Mouse (Mus musculus): ENCODE measurements around the gene Gm10160. TPM values are rescaled to one million over a fixed set of nuclear protein-coding genes. Genes with fewer than 3 reads are reported as not detected.

Gm10160 gene
- polyA plus RNA-seq (2012; fragmentation: generic; extraction: Trizol) = not detected

GRCm38 (mm10) chr7:81855694-81856093, at the start of gene Gm10160:
Gene Gm10160, minus strand, starts transcription at chr7:81855794.
- no peaks in the 10 kb centered on the region for H3K36me3 ChIP-seq (ENCODE audit: control insufficient read depth, insufficient read depth)
- H3K27me3 ChIP-seq (ENCODE audit: control insufficient read depth, insufficient read depth, insufficient read length) = peaks cover 15% of the 10 kb centered on the region
- TF ChIP-seq SRF (IDR thresholded peaks at IDR 0.05; ENCODE audit: control insufficient read depth, insufficient read length, low read depth) = no peak
- no peak for TF ChIP-seq MYOG (IDR thresholded peaks at IDR 0.05; ENCODE audit: control insufficient read depth in 1 of 3, insufficient read depth in 1 of 3, insufficient read length in 2 of 3, low read depth in 2 of 3)
- no peak for TF ChIP-seq MYOD1 (IDR thresholded peaks at IDR 0.05; ENCODE audit: control insufficient read depth in 1 of 3, insufficient read length in 2 of 3, low read depth in 2 of 3)
- no peak for TF ChIP-seq CEBPB (IDR thresholded peaks at IDR 0.05; ENCODE audit: insufficient read depth, poor library complexity, severe bottlenecking)
- TF ChIP-seq TCF3 (IDR thresholded peaks at IDR 0.05; ENCODE audit: insufficient read length, low read depth) = no peak
- no peak for TF ChIP-seq USF1 (IDR thresholded peaks at IDR 0.05; ENCODE audit: low read depth)
- no peak for TF ChIP-seq MAX (IDR thresholded peaks at IDR 0.05; ENCODE audit: low read depth)
- no peak for TF ChIP-seq POLR2A (IDR thresholded peaks at IDR 0.05; ENCODE audit: insufficient read length, low read depth)
- TF ChIP-seq POLR2AphosphoS2 (IDR thresholded peaks at IDR 0.05; ENCODE audit: insufficient read length, low read depth) = no peak
- no peak for TF ChIP-seq TCF12 (IDR thresholded peaks at IDR 0.05; ENCODE audit: insufficient read depth, poor library complexity, severe bottlenecking)
- no peak for TF ChIP-seq E2F4 (IDR thresholded peaks at IDR 0.05; ENCODE audit: insufficient read depth)
- no peak for TF ChIP-seq REST (IDR thresholded peaks at IDR 0.05; ENCODE audit: insufficient read depth, insufficient read length)
- no peak within 1 kb of the TSS for H3K4me3 ChIP-seq
- H3ac ChIP-seq (ENCODE audit: control insufficient read depth, insufficient read length) = no peak within 1 kb of the TSS
- H3K79me2 ChIP-seq (ENCODE audit: control insufficient read depth, insufficient read depth) = no peaks in the 10 kb centered on the region
- H3K4me2 ChIP-seq (ENCODE audit: low read depth) = peak within 1 kb of the TSS; percentile 62

GRCm38 (mm10) chr7:81904926-81905325, 49.3 kb upstream of the Gm10160 start:
- Histone ChIP-seq H3K4me2 (ENCODE audit: low read depth) (no peak overlapping the region), H3ac (ENCODE audit: control insufficient read depth, insufficient read length) (no peak overlapping the region), H3K79me2 (ENCODE audit: control insufficient read depth, insufficient read depth) (no peaks in the 10 kb centered on the region), H3K27me3 (ENCODE audit: control insufficient read depth, insufficient read depth, insufficient read length) (peaks cover 6% of the 10 kb centered on the region), H3K4me3 (no peak overlapping the region), H3K36me3 (ENCODE audit: control insufficient read depth, insufficient read depth) (no peaks in the 10 kb centered on the region)
- no peak for TF ChIP-seq SRF (IDR thresholded peaks at IDR 0.05; ENCODE audit: control insufficient read depth, insufficient read length, low read depth)
- no peak for TF ChIP-seq TCF12 (IDR thresholded peaks at IDR 0.05; ENCODE audit: insufficient read depth, poor library complexity, severe bottlenecking)
- no peak for TF ChIP-seq CEBPB (IDR thresholded peaks at IDR 0.05; ENCODE audit: insufficient read depth, poor library complexity, severe bottlenecking)
- no peak for TF ChIP-seq MYOD1 (IDR thresholded peaks at IDR 0.05; ENCODE audit: control insufficient read depth in 1 of 3, insufficient read length in 2 of 3, low read depth in 2 of 3)
- no peak for TF ChIP-seq USF1 (IDR thresholded peaks at IDR 0.05; ENCODE audit: low read depth)
- no peak for TF ChIP-seq MYOG (IDR thresholded peaks at IDR 0.05; ENCODE audit: control insufficient read depth in 1 of 3, insufficient read depth in 1 of 3, insufficient read length in 2 of 3, low read depth in 2 of 3)
- TF ChIP-seq MAX (IDR thresholded peaks at IDR 0.05; ENCODE audit: low read depth) = no peak

- peaks cover 6% of the 10 kb centered on the region for H3K27me3 ChIP-seq (ENCODE audit: control insufficient read depth, insufficient read depth, insufficient read length)
- H3K4me3 ChIP-seq = no peak overlapping the region
- no peaks in the 10 kb centered on the region for H3K36me3 ChIP-seq (ENCODE audit: control insufficient read depth, insufficient read depth)
- no peak overlapping the region for H3ac ChIP-seq (ENCODE audit: control insufficient read depth, insufficient read length)
- no peak overlapping the region for H3K4me2 ChIP-seq (ENCODE audit: low read depth)
- TF ChIP-seq POLR2AphosphoS2 (IDR thresholded peaks at IDR 0.05; ENCODE audit: insufficient read length, low read depth) = no peak
- TF ChIP-seq REST (IDR thresholded peaks at IDR 0.05; ENCODE audit: insufficient read depth, insufficient read length) = no peak
- no peak for TF ChIP-seq SRF (IDR thresholded peaks at IDR 0.05; ENCODE audit: control insufficient read depth, insufficient read length, low read depth)
- no peak for TF ChIP-seq E2F4 (IDR thresholded peaks at IDR 0.05; ENCODE audit: insufficient read depth)
- TF ChIP-seq CEBPB (IDR thresholded peaks at IDR 0.05; ENCODE audit: insufficient read depth, poor library complexity, severe bottlenecking) = no peak
- no peak for TF ChIP-seq MYOD1 (IDR thresholded peaks at IDR 0.05; ENCODE audit: control insufficient read depth in 1 of 3, insufficient read length in 2 of 3, low read depth in 2 of 3)
- no peak for TF ChIP-seq MAX (IDR thresholded peaks at IDR 0.05; ENCODE audit: low read depth)
- no peak for TF ChIP-seq TCF12 (IDR thresholded peaks at IDR 0.05; ENCODE audit: insufficient read depth, poor library complexity, severe bottlenecking)
- TF ChIP-seq USF1 (IDR thresholded peaks at IDR 0.05; ENCODE audit: low read depth) = no peak
- H3K79me2 ChIP-seq (ENCODE audit: control insufficient read depth, insufficient read depth) = no peaks in the 10 kb centered on the region
These were observed 48.5 kb upstream of the Gm10160 start for GRCm38 (mm10) chr7:81904094-81904493.

- no peak overlapping the region for H3K4me3 ChIP-seq
- no peaks in the 10 kb centered on the region for H3K27me3 ChIP-seq (ENCODE audit: control insufficient read depth, insufficient read depth, insufficient read length)
- H3K36me3 ChIP-seq (ENCODE audit: control insufficient read depth, insufficient read depth) = no peaks in the 10 kb centered on the region
- H3ac ChIP-seq (ENCODE audit: control insufficient read depth, insufficient read length) = no peak overlapping the region
- no peak overlapping the region for H3K4me2 ChIP-seq (ENCODE audit: low read depth)
- TF ChIP-seq POLR2AphosphoS2 (IDR thresholded peaks at IDR 0.05; ENCODE audit: insufficient read length, low read depth) (no peak), MYOG (IDR thresholded peaks at IDR 0.05; ENCODE audit: control insufficient read depth in 1 of 3, insufficient read depth in 1 of 3, insufficient read length in 2 of 3, low read depth in 2 of 3) (no peak), POLR2A (IDR thresholded peaks at IDR 0.05; ENCODE audit: insufficient read length, low read depth) (no peak), MYOD1 (IDR thresholded peaks at IDR 0.05; ENCODE audit: control insufficient read depth in 1 of 3, insufficient read length in 2 of 3, low read depth in 2 of 3) (no peak), REST (IDR thresholded peaks at IDR 0.05; ENCODE audit: insufficient read depth, insufficient read length) (no peak), TCF3 (IDR thresholded peaks at IDR 0.05; ENCODE audit: insufficient read length, low read depth) (no peak), TCF12 (IDR thresholded peaks at IDR 0.05; ENCODE audit: insufficient read depth, poor library complexity, severe bottlenecking) (no peak), E2F4 (IDR thresholded peaks at IDR 0.05; ENCODE audit: insufficient read depth) (no peak), SRF (IDR thresholded peaks at IDR 0.05; ENCODE audit: control insufficient read depth, insufficient read length, low read depth) (no peak), USF1 (IDR thresholded peaks at IDR 0.05; ENCODE audit: low read depth) (no peak), MAX (IDR thresholded peaks at IDR 0.05; ENCODE audit: low read depth) (no peak), CEBPB (IDR thresholded peaks at IDR 0.05; ENCODE audit: insufficient read depth, poor library complexity, severe bottlenecking) (no peak)
- H3K79me2 ChIP-seq (ENCODE audit: control insufficient read depth, insufficient read depth) = no peaks in the 10 kb centered on the region
These were observed 43.8 kb upstream of the Gm10160 start for GRCm38 (mm10) chr7:81899361-81899760.

- H3K4me2 ChIP-seq (ENCODE audit: low read depth) = no peak overlapping the region
- TF ChIP-seq E2F4 (IDR thresholded peaks at IDR 0.05; ENCODE audit: insufficient read depth) = no peak
- TF ChIP-seq TCF12 (IDR thresholded peaks at IDR 0.05; ENCODE audit: insufficient read depth, poor library complexity, severe bottlenecking) = no peak
- no peak for TF ChIP-seq POLR2A (IDR thresholded peaks at IDR 0.05; ENCODE audit: insufficient read length, low read depth)
- TF ChIP-seq MAX (IDR thresholded peaks at IDR 0.05; ENCODE audit: low read depth) = no peak
- no peak for TF ChIP-seq POLR2AphosphoS2 (IDR thresholded peaks at IDR 0.05; ENCODE audit: insufficient read length, low read depth)
- no peak for TF ChIP-seq USF1 (IDR thresholded peaks at IDR 0.05; ENCODE audit: low read depth)
- no peak for TF ChIP-seq MYOD1 (IDR thresholded peaks at IDR 0.05; ENCODE audit: control insufficient read depth in 1 of 3, insufficient read length in 2 of 3, low read depth in 2 of 3)
- TF ChIP-seq TCF3 (IDR thresholded peaks at IDR 0.05; ENCODE audit: insufficient read length, low read depth) = no peak
- no peak for TF ChIP-seq REST (IDR thresholded peaks at IDR 0.05; ENCODE audit: insufficient read depth, insufficient read length)
- TF ChIP-seq CEBPB (IDR thresholded peaks at IDR 0.05; ENCODE audit: insufficient read depth, poor library complexity, severe bottlenecking) = no peak
- no peak for TF ChIP-seq MYOG (IDR thresholded peaks at IDR 0.05; ENCODE audit: control insufficient read depth in 1 of 3, insufficient read depth in 1 of 3, insufficient read length in 2 of 3, low read depth in 2 of 3)
- TF ChIP-seq SRF (IDR thresholded peaks at IDR 0.05; ENCODE audit: control insufficient read depth, insufficient read length, low read depth) = no peak
- H3K79me2 ChIP-seq (ENCODE audit: control insufficient read depth, insufficient read depth) = no peaks in the 10 kb centered on the region
- no peak overlapping the region for H3ac ChIP-seq (ENCODE audit: control insufficient read depth, insufficient read length)
- no peak overlapping the region for H3K4me3 ChIP-seq
- H3K27me3 ChIP-seq (ENCODE audit: control insufficient read depth, insufficient read depth, insufficient read length) = peaks cover 4% of the 10 kb centered on the region
- no peaks in the 10 kb centered on the region for H3K36me3 ChIP-seq (ENCODE audit: control insufficient read depth, insufficient read depth)
These were observed 29.5 kb upstream of the Gm10160 start for GRCm38 (mm10) chr7:81885128-81885527.

Measured in myocyte (in vitro differentiated cells).